Mouse (Mus musculus): Measurements from ENCODE around the gene Lrp1.

Gene Lrp1

GRCm38 (mm10) chr10:127546505-127546904 is 74.4 kb downstream of the Lrp1 start:
- no peak for DNase-seq

- DNase-seq = no peak
Observed at GRCm38 (mm10) chr10:127544375-127544774, 76.6 kb downstream of the Lrp1 start.

GRCm38 (mm10) chr10:127543916-127544315 is 77.0 kb downstream of the Lrp1 start:
- no peak for DNase-seq

- DNase-seq = peak; percentile 45
Observed at GRCm38 (mm10) chr10:127542720-127543119, 78.2 kb downstream of the Lrp1 start.

- peak; percentile 62 for DNase-seq
Observed at GRCm38 (mm10) chr10:127542084-127542483, 78.9 kb downstream of the Lrp1 start.

- no peak for DNase-seq
Observed at GRCm38 (mm10) chr10:127541510-127541909, 79.4 kb downstream of the Lrp1 start.

GRCm38 (mm10) chr10:127537854-127538583 is 82.9 kb downstream of the Lrp1 start:
- DNase-seq = peak; percentile 85

- peak; percentile 52 for DNase-seq
Observed at GRCm38 (mm10) chr10:127536586-127537314, 84.2 kb downstream of the Lrp1 start.

GRCm38 (mm10) chr10:127534929-127535384 is 86.0 kb downstream of the Lrp1 start:
- DNase-seq = no peak

- no peak for DNase-seq
Observed at GRCm38 (mm10) chr10:127534036-127534928, 86.7 kb downstream of the Lrp1 start, which contains the start of gene Nxph4. Gene Nxph4 (minus strand): TSS chr10:127534559.

- DNase-seq = no peak
Observed at GRCm38 (mm10) chr10:127531548-127531947, 89.4 kb downstream of the Lrp1 start.

GRCm38 (mm10) chr10:127530945-127531344 is 90.0 kb downstream of the Lrp1 start:
- DNase-seq = no peak

GRCm38 (mm10) chr10:127527481-127527880 is 93.5 kb downstream of the Lrp1 start:
- no peak for DNase-seq

GRCm38 (mm10) chr10:127526681-127527080 is 94.3 kb downstream of the Lrp1 start:
- peak; percentile 70 for DNase-seq

- no peak for DNase-seq
Observed at GRCm38 (mm10) chr10:127526048-127526447, 94.9 kb downstream of the Lrp1 start.

- DNase-seq = no peak
Observed at GRCm38 (mm10) chr10:127524646-127525255, 96.2 kb downstream of the Lrp1 start.

- DNase-seq = peak; percentile 89
Observed at GRCm38 (mm10) chr10:127522088-127522581, 98.8 kb downstream of the Lrp1 start, which contains the start of gene Shmt2. Gene Shmt2 (minus strand): TSS chr10:127522444.

- no peak for DNase-seq
Observed at GRCm38 (mm10) chr10:127521611-127522080, 99.3 kb downstream of the Lrp1 start.

GRCm38 (mm10) chr10:127520714-127521357 is 100.1 kb downstream of the Lrp1 start:
- no peak for DNase-seq

- DNase-seq = no peak
Observed at GRCm38 (mm10) chr10:127519903-127520713, 100.8 kb downstream of the Lrp1 start.
